Mouse (Mus musculus): ENCODE results near the gene Glud1. TPM values are rescaled to one million over a fixed set of nuclear protein-coding genes. Genes with fewer than 3 reads are reported as not detected.

Gene Glud1
- total and polyA plus RNA-seq, 3 experiments: 87.3 to 143 (median 116) TPM

GRCm38 (mm10) chr14:34339446-34339845, 28.9 kb downstream of the Glud1 start:
- DNase-seq (ENCODE audit: extremely low read depth): no peak
- TF ChIP-seq USF2 (conservative IDR thresholded peaks at IDR 0.05; ENCODE audit: low read depth, low read length) (no peak), NRF1 (IDR thresholded peaks at IDR 0.05; ENCODE audit: low read depth, low read length) (no peak), MAFK (IDR thresholded peaks at IDR 0.05; ENCODE audit: insufficient replicate concordance, low read length) (no peak), RCOR1 (conservative IDR thresholded peaks at IDR 0.05; ENCODE audit: low read depth, low read length) (no peak), EP300 (IDR thresholded peaks at IDR 0.05; ENCODE audit: low read length) (no peak), BHLHE40 (IDR thresholded peaks at IDR 0.05; ENCODE audit: low read depth, low read length) (no peak), RAD21 (IDR thresholded peaks at IDR 0.05; ENCODE audit: low read depth, low read length) (no peak), JUN (IDR thresholded peaks at IDR 0.05; ENCODE audit: insufficient read depth, low read depth, low read length) (no peak), POLR2A (IDR thresholded peaks at IDR 0.05; ENCODE audit: low read depth, low read length) (no peak), CHD1 (IDR thresholded peaks at IDR 0.05; ENCODE audit: low read depth, low read length) (no peak), PAX5 (IDR thresholded peaks at IDR 0.05; ENCODE audit: low read length) (no peak), NELFE (IDR thresholded peaks at IDR 0.05; ENCODE audit: low read depth, low read length) (no peak), MAX (IDR thresholded peaks at IDR 0.05; ENCODE audit: low read length) (no peak), ELF1 (IDR thresholded peaks at IDR 0.05; ENCODE audit: low read depth, low read length) (no peak), IRF4 (IDR thresholded peaks at IDR 0.05; ENCODE audit: low read depth, low read length) (no peak), KAT2A (IDR thresholded peaks at IDR 0.05; ENCODE audit: insufficient replicate concordance, low read length) (no peak), E2F4 (IDR thresholded peaks at IDR 0.05; ENCODE audit: insufficient replicate concordance, low read depth, low read length) (no peak), SMC3 (IDR thresholded peaks at IDR 0.05; ENCODE audit: low read depth, low read length) (no peak), MYC (IDR thresholded peaks at IDR 0.05; ENCODE audit: low read depth, low read length) (no peak)
- dilution Hi-C loops (cut with MboI; ENCODE audit: extremely low pct_ligation_motif_present, extremely low pct_unique_long_range_greater_than_20kb, low sequenced_read_pairs): no loop called here
- Histone ChIP-seq H3K27me3 (replicated peaks) (no peaks in the 10 kb centered on the region), H3K79me2 (replicated peaks; ENCODE audit: control insufficient read depth, extremely low read depth, insufficient read depth, poor library complexity, severe bottlenecking) (no peaks in the 10 kb centered on the region), H3K9me3 (replicated peaks; ENCODE audit: low read length) (no peaks in the 10 kb centered on the region), H3K4me3 (replicated peaks in 1 of 3; ENCODE audit: low read depth in 2 of 3, low read length in 2 of 3, poor library complexity in 1 of 3) (no peak overlapping the region), H3K4me1 (ENCODE audit: control insufficient read depth in 1 of 2, insufficient read depth in 2 of 2) (peaks cover 0 to 10% of the 10 kb centered on the region in 2 experiments; a peak in 1 of 4 replicates), H3K27ac (ENCODE audit: insufficient read depth, low read depth) (no peak overlapping the region), H3K36me3 (replicated peaks in 1 of 2; ENCODE audit: control insufficient read depth in 1 of 2, insufficient read depth in 1 of 2, low read length in 1 of 2) (peaks cover 58 to 89% of the 10 kb centered on the region in 2 experiments), H3K9ac (ENCODE audit: insufficient read depth, low read depth) (no peak overlapping the region), H3K4me2 (ENCODE audit: insufficient read depth, low read depth, poor library complexity, severe bottlenecking) (no peak overlapping the region)
- in situ Hi-C loops (cut with MboI; ENCODE audit: low pct_ligation_motif_present, low pct_unique_long_range_greater_than_20kb, low sequenced_read_pairs): no loop called here

DNA sequence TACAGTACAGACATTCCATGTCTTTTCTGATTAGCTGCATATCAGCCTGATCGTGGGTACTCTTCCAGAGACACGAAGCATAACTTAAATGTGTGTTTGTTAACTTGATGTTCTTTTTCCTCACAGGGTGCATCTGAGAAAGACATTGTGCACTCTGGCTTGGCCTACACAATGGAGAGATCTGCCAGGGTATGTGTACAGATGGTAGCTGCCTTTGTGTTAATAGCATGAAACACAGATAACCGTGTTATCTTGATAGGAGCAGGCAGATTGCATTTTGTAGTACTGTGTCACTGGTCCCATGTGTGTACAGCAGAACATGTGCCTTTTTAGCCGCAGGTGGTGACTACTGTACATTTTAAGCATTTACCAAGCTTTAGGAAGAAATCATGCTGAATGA, 31.5 kb downstream of the Glud1 start:
- no peaks in the 10 kb centered on the region for H3K9me3 ChIP-seq (replicated peaks; ENCODE audit: low read length)
- DNase-seq (ENCODE audit: extremely low read depth): no peak
- H3K27ac ChIP-seq (ENCODE audit: insufficient read depth, low read depth): no peak overlapping the region
- H3K4me1 ChIP-seq (ENCODE audit: control insufficient read depth in 1 of 2, insufficient read depth in 2 of 2): peaks cover 0 to 14% of the 10 kb centered on the region in 2 experiments; a peak in 1 of 4 replicates
- TF ChIP-seq POLR2A (IDR thresholded peaks at IDR 0.05; ENCODE audit: low read depth, low read length) (no peak), MYC (IDR thresholded peaks at IDR 0.05; ENCODE audit: low read depth, low read length) (no peak), UBTF (IDR thresholded peaks at IDR 0.05; ENCODE audit: low read depth, low read length) (no peak), EP300 (IDR thresholded peaks at IDR 0.05; ENCODE audit: low read length) (no peak), ZMIZ1 (IDR thresholded peaks at IDR 0.05; ENCODE audit: low read depth, low read length) (no peak), MAZ (IDR thresholded peaks at IDR 0.05; ENCODE audit: low read depth, low read length) (no peak), JUN (IDR thresholded peaks at IDR 0.05; ENCODE audit: insufficient read depth, low read depth, low read length) (no peak), CTCF (conservative IDR thresholded peaks at IDR 0.05 in 1 of 2, IDR thresholded peaks at IDR 0.05 in 1 of 2; ENCODE audit: low read depth in 2 of 2, low read length in 2 of 2) (no peak)
- no peak overlapping the region for H3K4me2 ChIP-seq (ENCODE audit: insufficient read depth, low read depth, poor library complexity, severe bottlenecking)
- dilution Hi-C loops (cut with MboI; ENCODE audit: extremely low pct_ligation_motif_present, extremely low pct_unique_long_range_greater_than_20kb, low sequenced_read_pairs) (no loop called here), in situ Hi-C loops (cut with MboI; ENCODE audit: low pct_ligation_motif_present, low pct_unique_long_range_greater_than_20kb, low sequenced_read_pairs) (no loop called here)
- H3K4me3 ChIP-seq (replicated peaks in 1 of 3; ENCODE audit: low read depth in 2 of 3, low read length in 2 of 3, poor library complexity in 1 of 3): no peak overlapping the region
- H3K79me2 ChIP-seq (replicated peaks; ENCODE audit: control insufficient read depth, extremely low read depth, insufficient read depth, poor library complexity, severe bottlenecking): no peaks in the 10 kb centered on the region
- H3K36me3 ChIP-seq (replicated peaks in 1 of 2; ENCODE audit: control insufficient read depth in 1 of 2, insufficient read depth in 1 of 2, low read length in 1 of 2): peaks cover 42 to 76% of the 10 kb centered on the region in 2 experiments
- H3K9ac ChIP-seq (ENCODE audit: insufficient read depth, low read depth): no peak overlapping the region
- no peaks in the 10 kb centered on the region for H3K27me3 ChIP-seq (replicated peaks)
